Mouse (Mus musculus) brain, embryonic 14.5 days (tissue): ENCODE data around the gene AL731706.1.

Source experiments
- CTCF ChIP-seq: fragments of 200-500 bp; IDR thresholded peaks from 2 replicates; pipeline ENCODE4 v1.5.1; 2012; ENCODE audit warnings: inconsistent platforms, mild to moderate bottlenecking, moderate library complexity, borderline replicate concordance; ENCODE audit not compliant: insufficient read depth, insufficient read length; ENCODE audit errors: extremely low read depth
- POLR2A ChIP-seq: fragments of 200-500 bp; IDR thresholded peaks from 2 replicates; pipeline ENCODE4 v1.6.1; 2012; ENCODE audit warnings: mild to moderate bottlenecking, inconsistent platforms, borderline replicate concordance; ENCODE audit not compliant: poor library complexity, insufficient read depth, insufficient read length, severe bottlenecking; ENCODE audit errors: extremely low read depth

DNA sequence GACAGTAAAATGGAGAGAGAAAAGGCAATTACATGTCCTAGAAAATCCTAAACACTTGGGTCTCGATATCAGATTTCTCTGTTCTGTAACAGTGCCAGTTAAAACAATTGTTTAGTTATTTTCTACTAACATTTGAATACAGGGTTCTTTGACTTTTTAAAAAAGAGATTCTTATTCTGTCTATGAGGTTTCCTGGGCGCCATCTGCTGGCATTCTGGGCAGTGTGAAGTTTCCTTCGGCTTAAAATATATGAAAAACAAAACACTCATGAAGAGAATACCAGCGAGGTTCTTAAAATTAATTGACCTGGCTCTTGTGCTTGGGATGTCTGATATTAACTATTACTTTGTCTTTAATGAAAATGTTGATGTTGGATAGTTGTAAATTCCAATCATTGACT lies 4.3 kb downstream of the AL731706.1 start:
- TF ChIP-seq CTCF (peak; percentile 52; the same call in 1 of the 2 replicates), POLR2A (no peak)
